Mouse (Mus musculus) intestine, embryonic 15.5 days (tissue): ENCODE measurements around the gene Nck2. TPM values are rescaled to one million over a fixed set of nuclear protein-coding genes. Genes with fewer than 3 reads are reported as not detected.

Source experiments
- ATAC-seq: fragments of 200-750 bp; cut with Nextera tagmentation; 2 replicates; pipeline ENCODE4 v1.8.0; 2017; ENCODE audit warnings: moderate TSS enrichment, moderate library complexity
- H3K27ac ChIP-seq: fragments of 300-500 bp; sonication (generic); 2 replicates; pipeline ENCODE4 v1.5.1; 2015; ENCODE audit warnings: mild to moderate bottlenecking, inconsistent platforms
- H3K27me3 ChIP-seq: fragments of 300-500 bp; sonication (generic); replicated peaks from 2 replicates; pipeline ENCODE4 v1.6.1; 2015; ENCODE audit warnings: inconsistent platforms
- H3K36me3 ChIP-seq: fragments of 300-500 bp; sonication (generic); 2 replicates; pipeline ENCODE4 v1.6.1; 2015; ENCODE audit warnings: inconsistent platforms
- H3K4me1 ChIP-seq: fragments of 300-500 bp; sonication (generic); replicated peaks from 2 replicates; pipeline ENCODE4 v1.6.1; 2015; ENCODE audit warnings: inconsistent platforms
- H3K4me2 ChIP-seq: fragments of 300-500 bp; sonication (generic); replicated peaks from 2 replicates; pipeline ENCODE4 v1.6.1; 2015; ENCODE audit warnings: mild to moderate bottlenecking, inconsistent platforms
- H3K4me3 ChIP-seq: fragments of 300-500 bp; sonication (generic); replicated peaks from 2 replicates; pipeline ENCODE4 v1.5.1; 2015; ENCODE audit warnings: inconsistent platforms
- H3K9ac ChIP-seq: fragments of 300-500 bp; sonication (generic); 2 replicates; pipeline ENCODE4 v1.6.1; 2015; ENCODE audit warnings: inconsistent platforms
- H3K9me3 ChIP-seq: fragments of 300-500 bp; sonication (generic); 2 replicates; pipeline ENCODE4 v1.6.1; 2016; ENCODE audit warnings: inconsistent platforms
- WGBS: fragments of 180-500 bp; shearing (Covaris S2); methylation state at CpG from one replicate; pipeline ENCODE4 v1.1.7; 2015; 5-methylcytosine and 5-hydroxymethylcytosine counted together
- polyA plus RNA-seq: library from polyadenylated mRNA; unstranded; fragments of >200 nt; fragmentation: Nextera tagmentation; extraction: Ambion mirVana; gene quantifications from 2 replicates; pipeline ENCODE4 v1.2.1, GENCODE M21; 2015

The Nck2 gene
- polyA plus RNA-seq, 1 experiment from 2014 or later, result 31.6 TPM

DNA sequence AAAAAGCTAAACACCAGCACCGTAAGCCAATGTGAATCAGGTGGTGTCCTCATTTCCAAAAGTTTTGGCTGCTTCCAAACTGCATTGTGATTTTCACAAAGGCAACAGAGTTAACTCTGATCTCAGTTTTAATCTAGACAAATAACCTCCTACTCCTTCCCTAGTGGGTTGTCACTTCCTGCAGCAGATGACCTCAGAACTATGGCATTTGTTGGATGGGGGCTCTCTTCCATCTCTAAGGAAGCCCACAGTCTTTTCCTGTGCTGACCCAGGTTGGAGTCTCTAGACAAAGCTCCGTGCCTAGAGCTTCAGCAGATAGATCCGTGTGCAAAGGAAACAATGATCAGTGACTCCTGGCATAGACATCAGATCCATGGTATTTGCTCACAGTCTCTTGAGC is 31.1 kb upstream of the Nck2 start:
- no peaks in the 10 kb centered on the region for H3K9me3 ChIP-seq
- H3K4me1 ChIP-seq, result no peaks in the 10 kb centered on the region
- no peak overlapping the region for H3K9ac ChIP-seq
- H3K27me3 ChIP-seq, result no peaks in the 10 kb centered on the region
- no peak for ATAC-seq
- no peaks in the 10 kb centered on the region for H3K36me3 ChIP-seq
- no peak overlapping the region for H3K4me2 ChIP-seq
- WGBS, result 55% methylated on average over 3 of the region's 3 CpGs
- H3K4me3 ChIP-seq, result no peak overlapping the region
- no peak overlapping the region for H3K27ac ChIP-seq

DNA sequence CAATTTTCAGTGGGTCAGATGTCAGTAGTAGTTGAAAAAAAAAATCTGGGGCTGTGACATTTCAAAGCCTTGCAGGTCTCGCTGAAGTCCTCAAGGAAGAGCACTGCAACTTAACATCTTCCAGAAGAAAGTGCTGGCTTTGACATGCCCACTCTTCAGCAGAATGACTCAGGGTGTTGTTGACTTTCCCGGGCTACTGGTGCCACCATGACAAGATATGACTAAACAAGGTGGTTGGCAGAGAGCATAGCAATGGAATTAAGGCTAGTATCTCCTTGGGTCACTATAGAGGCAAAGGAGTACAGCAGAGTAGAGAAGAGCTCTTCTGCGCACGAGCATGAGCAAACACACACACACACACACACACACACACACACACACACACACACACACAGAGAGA is 30.6 kb upstream of the Nck2 start:
- Histone ChIP-seq H3K9me3 (no peaks in the 10 kb centered on the region), H3K9ac (no peak overlapping the region), H3K4me3 (no peak overlapping the region), H3K27me3 (no peaks in the 10 kb centered on the region), H3K27ac (no peak overlapping the region), H3K36me3 (no peaks in the 10 kb centered on the region), H3K4me2 (no peak overlapping the region), H3K4me1 (no peaks in the 10 kb centered on the region)
- ATAC-seq, result no peak
- WGBS, result 61% methylated on average over 4 of the region's 4 CpGs

- H3K9me3 ChIP-seq, result no peaks in the 10 kb centered on the region
Observed at GRCm38 (mm10) chr1:43414228-43414627, 30.2 kb upstream of the Nck2 start.

DNA sequence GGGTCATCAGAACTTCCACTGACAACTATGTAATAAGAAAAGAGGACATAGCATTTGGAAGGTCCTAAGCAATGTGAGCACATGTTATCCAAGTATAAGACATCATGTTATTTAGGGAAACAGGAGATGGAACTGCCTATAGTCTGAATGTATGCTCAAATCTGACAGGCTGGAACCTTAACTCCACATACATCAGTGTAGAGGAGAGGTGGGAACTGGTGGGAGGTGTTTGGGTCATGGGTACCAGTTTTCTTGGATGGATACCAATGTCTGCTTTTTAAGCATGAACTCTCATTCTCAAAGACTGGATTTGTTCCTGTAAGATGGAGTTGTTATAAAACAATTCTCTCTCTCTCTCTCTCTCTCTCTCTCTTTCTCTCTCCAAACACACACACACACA is 29.4 kb upstream of the Nck2 start:
- H3K9ac ChIP-seq, result no peak overlapping the region
- H3K27me3 ChIP-seq, result no peaks in the 10 kb centered on the region
- H3K27ac ChIP-seq, result no peak overlapping the region
- H3K4me2 ChIP-seq, result no peak overlapping the region
- no peak for ATAC-seq
- H3K9me3 ChIP-seq, result no peaks in the 10 kb centered on the region
- no peak overlapping the region for H3K4me3 ChIP-seq
- H3K36me3 ChIP-seq, result no peaks in the 10 kb centered on the region
- no peaks in the 10 kb centered on the region for H3K4me1 ChIP-seq

More at GRCm38 (mm10) chr1:43414228-43414627, 30.2 kb upstream of the Nck2 start:
- Histone ChIP-seq H3K4me3 (no peak overlapping the region), H3K4me1 (no peaks in the 10 kb centered on the region), H3K27ac (no peak overlapping the region), H3K27me3 (no peaks in the 10 kb centered on the region), H3K4me2 (no peak overlapping the region), H3K9ac (no peak overlapping the region), H3K36me3 (no peaks in the 10 kb centered on the region)
- peak; percentile 69; the same call in 1 of the 2 replicates for ATAC-seq

DNA sequence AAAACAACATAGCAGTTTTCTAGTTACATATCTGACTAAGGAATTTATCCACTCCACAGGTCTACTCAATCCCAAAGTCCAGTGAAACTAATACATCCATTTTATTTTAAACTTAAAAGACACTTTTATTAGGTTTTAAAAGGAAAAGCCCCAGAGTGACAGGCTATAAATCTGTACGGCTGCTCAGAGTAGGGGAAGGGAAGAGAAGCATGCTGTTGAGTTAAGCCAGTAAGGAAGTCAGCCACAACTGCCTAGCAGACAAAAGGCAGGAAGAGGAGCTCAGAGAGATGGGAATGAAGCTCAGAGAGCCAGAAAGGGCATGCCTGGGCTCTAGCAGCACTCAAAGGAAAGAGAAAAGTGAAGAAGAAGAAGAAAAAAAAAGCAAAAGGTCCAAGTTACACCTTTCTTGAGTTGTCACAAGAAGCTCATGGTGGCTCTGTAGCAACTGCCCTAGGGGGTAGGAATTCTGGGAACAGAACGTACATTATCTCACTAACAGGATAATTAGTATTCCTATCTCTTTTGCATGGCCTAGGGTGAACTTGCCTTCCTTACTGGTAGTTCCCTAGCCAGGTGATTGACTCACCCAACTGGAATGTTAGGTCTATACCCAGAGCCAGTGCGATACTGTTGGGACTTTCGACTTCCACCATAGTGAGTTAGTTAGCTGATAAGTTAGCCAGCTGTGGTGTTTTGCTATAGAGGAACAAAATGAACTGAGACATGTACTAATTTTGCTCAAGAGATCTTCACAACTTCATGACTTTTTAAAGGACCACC is 21.2 kb upstream of the Nck2 start:
- Histone ChIP-seq H3K4me1 (0 out of 2 replicates have a peak, but pooled peaks cover 3% of the 10 kb centered on the region), H3K27me3 (no peaks in the 10 kb centered on the region), H3K4me2 (no peak overlapping the region), H3K4me3 (no peak overlapping the region), H3K9ac (no peak overlapping the region), H3K36me3 (no peaks in the 10 kb centered on the region), H3K27ac (peak overlapping the region; percentile 4; the same call in 1 of the 2 replicates), H3K9me3 (no peaks in the 10 kb centered on the region)
- peak; percentile 93 for ATAC-seq
- 53% methylated on average over 4 of the region's 4 CpGs for WGBS

DNA sequence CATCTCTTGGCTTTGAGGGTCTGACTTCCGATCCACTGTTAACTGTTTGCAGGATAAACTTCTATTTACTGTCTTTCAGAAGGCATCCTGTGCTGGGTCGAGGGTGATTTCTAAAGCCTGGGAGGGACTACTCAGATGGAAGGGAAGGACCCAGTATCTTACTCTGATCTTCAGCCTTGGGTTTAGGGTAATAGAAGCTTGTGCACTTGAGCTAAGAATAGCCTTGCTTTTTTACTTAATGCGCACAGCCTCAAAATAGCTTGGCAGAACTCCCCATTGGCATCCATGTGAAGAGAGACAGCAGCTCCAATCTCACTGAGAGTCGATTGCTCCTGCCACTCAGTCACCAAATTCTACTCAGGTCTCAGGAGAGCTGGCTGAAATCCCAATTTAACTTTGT is 17.9 kb upstream of the Nck2 start:
- H3K4me3 ChIP-seq, result no peak overlapping the region
- WGBS, result 46% methylated on average over 4 of the region's 4 CpGs
- H3K4me2 ChIP-seq, result no peak overlapping the region
- 0 out of 2 replicates have a peak, but pooled peaks cover 7% of the 10 kb centered on the region for H3K4me1 ChIP-seq
- no peak overlapping the region for H3K27ac ChIP-seq
- H3K36me3 ChIP-seq, result no peaks in the 10 kb centered on the region
- no peak overlapping the region for H3K9ac ChIP-seq
- ATAC-seq, result no peak
- no peaks in the 10 kb centered on the region for H3K27me3 ChIP-seq
- H3K9me3 ChIP-seq, result no peaks in the 10 kb centered on the region

GRCm38 (mm10) chr1:43426993-43427535 is 17.3 kb upstream of the Nck2 start:
- H3K4me3 ChIP-seq, result no peak overlapping the region
- H3K27me3 ChIP-seq, result no peaks in the 10 kb centered on the region
- H3K9ac ChIP-seq, result no peak overlapping the region
- no peak for ATAC-seq
- WGBS, result 65% methylated on average over 6 of the region's 6 CpGs
- H3K36me3 ChIP-seq, result no peaks in the 10 kb centered on the region
- H3K4me1 ChIP-seq, result 0 out of 2 replicates have a peak, but pooled peaks cover 7% of the 10 kb centered on the region
- no peak overlapping the region for H3K4me2 ChIP-seq
- H3K9me3 ChIP-seq, result no peaks in the 10 kb centered on the region
- no peak overlapping the region for H3K27ac ChIP-seq

DNA sequence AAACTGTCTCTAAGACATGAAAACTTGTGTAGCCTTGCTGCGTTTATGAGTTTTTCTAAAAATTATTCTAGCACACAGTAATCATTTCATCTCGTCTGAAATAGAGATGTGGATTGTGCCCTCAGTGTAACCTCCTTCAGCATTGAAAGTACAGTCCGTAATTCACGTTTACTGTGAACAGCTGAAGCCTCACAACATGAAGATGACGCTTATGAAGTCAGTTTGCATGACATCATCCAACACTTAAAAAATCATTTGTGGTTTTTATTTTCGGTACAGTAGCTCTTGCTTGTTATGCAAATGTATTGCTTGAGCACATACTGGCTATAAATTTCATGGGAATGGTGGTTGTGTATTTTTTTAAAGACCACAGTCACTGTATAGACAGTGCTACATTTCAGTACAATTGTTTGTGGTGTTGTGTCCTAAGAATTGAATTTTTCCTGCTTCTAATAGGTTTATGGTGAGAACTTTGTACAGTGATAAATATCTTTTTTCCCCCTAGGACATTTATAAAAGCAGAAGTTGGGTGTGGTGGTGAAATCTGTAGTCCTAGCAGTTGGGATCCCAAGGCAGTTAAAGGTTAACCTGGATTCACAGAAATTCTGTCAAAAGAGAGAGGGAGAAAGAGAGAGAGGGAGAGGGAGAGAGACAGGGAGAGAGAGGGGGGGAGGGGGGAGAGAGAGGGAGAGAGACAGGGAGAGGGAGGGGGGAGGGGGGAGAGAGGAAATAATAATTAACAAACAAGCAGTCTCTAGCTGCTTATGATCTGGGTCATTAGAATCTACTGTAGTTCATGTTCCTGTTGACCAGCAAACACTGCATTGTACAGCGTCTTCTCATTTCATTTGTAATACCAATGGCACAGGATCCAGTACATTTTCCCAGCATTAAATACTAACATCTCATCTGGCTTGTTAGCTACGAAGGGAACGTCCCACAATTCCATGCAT is 14.2 kb upstream of the Nck2 start:
- H3K4me1 ChIP-seq, result 0 out of 2 replicates have a peak, but pooled peaks cover 4% of the 10 kb centered on the region
- H3K4me3 ChIP-seq, result no peak overlapping the region
- peak; percentile 82 for ATAC-seq
- WGBS, result 68% methylated on average over 9 of the region's 9 CpGs
- H3K9me3 ChIP-seq, result no peaks in the 10 kb centered on the region
- H3K27me3 ChIP-seq, result no peaks in the 10 kb centered on the region
- H3K27ac ChIP-seq, result no peak overlapping the region
- H3K9ac ChIP-seq, result no peak overlapping the region
- no peaks in the 10 kb centered on the region for H3K36me3 ChIP-seq
- no peak overlapping the region for H3K4me2 ChIP-seq

DNA sequence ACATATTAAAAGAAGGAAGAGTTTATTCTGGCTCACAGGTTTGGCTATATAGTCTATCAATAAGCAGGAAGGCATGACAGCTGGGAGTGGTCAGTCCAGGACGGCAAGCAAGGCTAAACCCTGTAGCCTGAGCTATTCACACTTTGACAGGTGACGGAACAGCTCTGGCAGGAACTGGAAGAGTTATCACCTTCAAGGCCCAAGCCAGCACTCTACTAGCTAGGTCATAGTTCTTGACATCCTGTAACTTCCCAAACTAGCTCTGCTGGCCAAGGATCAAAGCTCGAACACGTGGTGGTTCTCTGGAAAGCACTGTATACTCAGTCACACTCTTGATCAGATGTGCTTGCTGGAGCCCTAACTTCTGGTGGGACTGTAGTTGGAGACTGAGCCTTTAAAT is 10.5 kb upstream of the Nck2 start:
- no peaks in the 10 kb centered on the region for H3K9me3 ChIP-seq
- H3K9ac ChIP-seq, result no peak overlapping the region
- H3K4me1 ChIP-seq, result 0 out of 2 replicates have a peak, but pooled peaks cover 4% of the 10 kb centered on the region
- H3K4me3 ChIP-seq, result no peak overlapping the region
- no peak overlapping the region for H3K4me2 ChIP-seq
- ATAC-seq, result no peak
- 65% methylated on average over 4 of the region's 4 CpGs for WGBS
- H3K27me3 ChIP-seq, result no peaks in the 10 kb centered on the region
- no peak overlapping the region for H3K27ac ChIP-seq
- no peaks in the 10 kb centered on the region for H3K36me3 ChIP-seq

DNA sequence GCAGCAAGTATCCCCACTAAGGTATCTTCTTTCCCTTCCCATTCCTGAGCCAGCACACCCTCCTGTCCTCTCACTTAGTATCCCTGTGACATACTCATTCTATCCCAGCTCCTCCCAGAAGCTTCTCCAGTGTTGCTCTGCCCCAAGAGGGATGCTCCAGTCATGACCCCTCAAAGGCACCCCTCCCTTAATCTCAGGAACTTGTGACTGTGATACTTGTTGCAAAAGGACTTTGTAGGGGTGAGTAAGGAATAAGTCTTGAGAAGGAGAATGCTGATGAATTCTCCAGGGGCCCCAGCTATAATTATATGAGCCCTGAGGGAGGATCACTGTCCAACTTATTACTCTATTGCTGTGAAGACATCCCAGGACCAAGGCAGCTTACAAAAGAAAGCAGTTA is 7.8 kb upstream of the Nck2 start:
- H3K4me3 ChIP-seq, result no peak overlapping the region
- no peaks in the 10 kb centered on the region for H3K4me1 ChIP-seq
- H3K27me3 ChIP-seq, result no peaks in the 10 kb centered on the region
- no peak overlapping the region for H3K9ac ChIP-seq
- H3K4me2 ChIP-seq, result no peak overlapping the region
- H3K27ac ChIP-seq, result no peak overlapping the region
- no peak for ATAC-seq
- H3K9me3 ChIP-seq, result no peaks in the 10 kb centered on the region
- H3K36me3 ChIP-seq, result no peaks in the 10 kb centered on the region

GRCm38 (mm10) chr1:43439261-43439660 is 5.1 kb upstream of the Nck2 start:
- Histone ChIP-seq H3K9ac (no peak overlapping the region), H3K9me3 (no peaks in the 10 kb centered on the region), H3K4me1 (0 out of 2 replicates have a peak, but pooled peaks cover 3% of the 10 kb centered on the region), H3K27ac (no peak overlapping the region), H3K4me3 (no peak overlapping the region), H3K4me2 (no peak overlapping the region), H3K27me3 (no peaks in the 10 kb centered on the region), H3K36me3 (no peaks in the 10 kb centered on the region)
- ATAC-seq, result no peak
- WGBS, result 92% methylated on average over 1 of the region's 1 CpGs

- Histone ChIP-seq H3K4me3 (no peak overlapping the region), H3K27me3 (no peaks in the 10 kb centered on the region), H3K4me2 (no peak overlapping the region), H3K4me1 (peaks cover 14% of the 10 kb centered on the region; the same call in 1 of the 2 replicates), H3K27ac (no peak overlapping the region), H3K36me3 (no peaks in the 10 kb centered on the region), H3K9me3 (no peaks in the 10 kb centered on the region), H3K9ac (no peak overlapping the region)
- 88% methylated on average over 2 of the region's 2 CpGs for WGBS
- ATAC-seq, result no peak
Observed at GRCm38 (mm10) chr1:43442568-43442967, 1.8 kb upstream of the Nck2 start.
